Mouse (Mus musculus): ENCODE measurements at regions not wholly inside any gene's neighbourhood (a gene's known extent, or its start where the extent isn't known, plus 50 kb on each side); places are given as distances from the start of the nearest gene placed in this dataset.

DNA sequence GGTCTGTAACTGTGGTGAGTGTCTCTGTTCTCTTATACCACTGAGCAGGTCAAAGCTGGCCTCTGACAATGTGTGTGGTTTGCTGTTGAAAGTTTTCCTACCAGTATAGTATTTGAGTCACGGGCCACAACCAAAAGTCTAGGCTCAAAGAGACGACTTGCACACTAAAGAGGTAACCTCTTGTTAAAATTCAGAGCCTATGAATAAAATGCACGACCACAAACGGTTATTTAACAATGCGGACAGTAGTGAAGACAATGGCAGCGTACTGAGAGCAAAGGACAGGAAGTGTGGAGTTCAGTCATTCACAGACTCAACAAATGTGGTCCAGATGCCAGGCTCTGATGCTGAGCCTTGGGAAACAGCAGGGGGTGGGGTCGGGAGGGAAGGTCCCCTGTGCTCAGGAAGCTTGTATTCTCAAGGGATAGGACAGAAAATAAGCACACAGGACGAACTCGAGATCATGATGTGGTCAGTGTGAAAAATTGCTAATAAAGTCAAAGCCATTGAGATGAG is 160.2 kb upstream of the Spdye4c start:
- no peak overlapping the region for H3K4me3 ChIP-seq (replicated peaks in 1 of 3; ENCODE audit: low read depth in 2 of 3, low read length in 2 of 3, poor library complexity in 1 of 3)
- peak overlapping the region; percentile 89; the same call in 1 of the 2 replicates for H3K4me2 ChIP-seq (ENCODE audit: insufficient read depth, low read depth, poor library complexity, severe bottlenecking)
- dilution Hi-C loops (cut with MboI; ENCODE audit: extremely low pct_ligation_motif_present, extremely low pct_unique_long_range_greater_than_20kb, low sequenced_read_pairs) = no loop called here
- H3K27me3 ChIP-seq (replicated peaks) = no peaks in the 10 kb centered on the region
- peaks cover 0 to 7% of the 10 kb centered on the region in 2 experiments for H3K36me3 ChIP-seq (replicated peaks in 1 of 2; ENCODE audit: control insufficient read depth in 1 of 2, insufficient read depth in 1 of 2, low read length in 1 of 2)
- peaks cover 4% of the 10 kb centered on the region; the same call in 1 of the 2 replicates for H3K79me2 ChIP-seq (replicated peaks; ENCODE audit: control insufficient read depth, extremely low read depth, insufficient read depth, poor library complexity, severe bottlenecking)
- in situ Hi-C loops (cut with MboI; ENCODE audit: low pct_ligation_motif_present, low pct_unique_long_range_greater_than_20kb, low sequenced_read_pairs) = loop anchor here (10.0 kb wide), 1 partner anchor 114 kb away; no protein-coding TSS in a partner anchor
- no peak for TF ChIP-seq TCF12 (IDR thresholded peaks at IDR 0.05; ENCODE audit: low read depth, low read length)
- TF ChIP-seq ETS1 (conservative IDR thresholded peaks at IDR 0.05; ENCODE audit: low read depth, low read length) = peak; percentile 36
- peak; percentile 49; the same call in 1 of the 2 replicates for TF ChIP-seq EP300 (IDR thresholded peaks at IDR 0.05; ENCODE audit: low read length)
- 0 out of 2 replicates have a peak, but pooled peaks have one; percentile 38 for TF ChIP-seq IRF4 (IDR thresholded peaks at IDR 0.05; ENCODE audit: low read depth, low read length)
- no peak for TF ChIP-seq JUND (conservative IDR thresholded peaks at IDR 0.05; ENCODE audit: low read depth, low read length)
- TF ChIP-seq NELFE (IDR thresholded peaks at IDR 0.05; ENCODE audit: low read depth, low read length) = no peak
- peak; percentile 84 for TF ChIP-seq BHLHE40 (IDR thresholded peaks at IDR 0.05; ENCODE audit: low read depth, low read length)
- TF ChIP-seq UBTF (IDR thresholded peaks at IDR 0.05; ENCODE audit: low read depth, low read length) = no peak
- peak; percentile 41; the same call in 1 of the 2 replicates for TF ChIP-seq SIN3A (IDR thresholded peaks at IDR 0.05; ENCODE audit: low read length)
- TF ChIP-seq ZKSCAN1 (IDR thresholded peaks at IDR 0.05; ENCODE audit: borderline replicate concordance, low read depth, low read length) = no peak
- no peak overlapping the region for H3K9ac ChIP-seq (ENCODE audit: insufficient read depth, low read depth)
- peaks cover 35 to 71% of the 10 kb centered on the region in 2 experiments for H3K4me1 ChIP-seq (ENCODE audit: control insufficient read depth in 1 of 2, insufficient read depth in 2 of 2)
- H3K9me3 ChIP-seq (replicated peaks; ENCODE audit: low read length) = peaks cover 2% of the 10 kb centered on the region
- H3K27ac ChIP-seq (ENCODE audit: insufficient read depth, low read depth) = no peak overlapping the region
- DNase-seq (ENCODE audit: extremely low read depth) = no peak

DNA sequence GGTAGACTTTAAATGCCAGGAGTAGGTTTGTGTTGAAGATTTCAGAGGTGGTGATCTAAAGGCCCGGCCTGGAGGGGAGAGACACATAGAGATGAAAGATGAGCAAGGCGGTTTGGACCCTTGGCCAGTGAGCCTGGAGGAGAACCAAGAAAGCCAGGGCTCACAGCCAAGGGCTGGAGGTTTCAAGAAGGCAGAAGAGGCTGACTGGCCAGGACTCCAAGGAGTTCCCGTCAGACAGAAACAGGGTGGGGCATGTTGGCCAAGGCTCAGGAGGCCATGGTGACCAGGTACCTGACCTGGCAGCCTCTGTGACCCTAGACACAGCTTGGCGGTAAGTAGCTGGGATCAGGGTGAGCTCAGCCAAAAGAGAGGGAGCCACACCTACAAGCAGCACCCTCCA is 159.3 kb upstream of the Spdye4c start:
- in situ Hi-C loops (cut with MboI; ENCODE audit: low pct_ligation_motif_present, low pct_unique_long_range_greater_than_20kb, low sequenced_read_pairs) = loop anchor here (10.0 kb wide), 1 partner anchor 113 kb away; no protein-coding TSS in a partner anchor
- H3K9ac ChIP-seq (ENCODE audit: insufficient read depth, low read depth) = no peak overlapping the region
- peaks cover 3% of the 10 kb centered on the region; the same call in 1 of the 2 replicates for H3K79me2 ChIP-seq (replicated peaks; ENCODE audit: control insufficient read depth, extremely low read depth, insufficient read depth, poor library complexity, severe bottlenecking)
- no peaks in the 10 kb centered on the region for H3K27me3 ChIP-seq (replicated peaks)
- H3K36me3 ChIP-seq (replicated peaks in 1 of 2; ENCODE audit: control insufficient read depth in 1 of 2, insufficient read depth in 1 of 2, low read length in 1 of 2) = no peaks in the 10 kb centered on the region
- no peak for TF ChIP-seq KAT2A (IDR thresholded peaks at IDR 0.05; ENCODE audit: insufficient replicate concordance, low read length)
- TF ChIP-seq MYC (IDR thresholded peaks at IDR 0.05; ENCODE audit: low read depth, low read length) = no peak
- TF ChIP-seq E2F4 (IDR thresholded peaks at IDR 0.05; ENCODE audit: insufficient replicate concordance, low read depth, low read length) = no peak
- TF ChIP-seq MAFK (IDR thresholded peaks at IDR 0.05; ENCODE audit: insufficient replicate concordance, low read length) = no peak
- TF ChIP-seq JUND (conservative IDR thresholded peaks at IDR 0.05; ENCODE audit: low read depth, low read length) = no peak
- no peak for TF ChIP-seq ETS1 (conservative IDR thresholded peaks at IDR 0.05; ENCODE audit: low read depth, low read length)
- TF ChIP-seq RCOR1 (conservative IDR thresholded peaks at IDR 0.05; ENCODE audit: low read depth, low read length) = no peak
- TF ChIP-seq PAX5 (IDR thresholded peaks at IDR 0.05; ENCODE audit: low read length) = no peak
- TF ChIP-seq TCF12 (IDR thresholded peaks at IDR 0.05; ENCODE audit: low read depth, low read length) = no peak
- TF ChIP-seq MEF2A (IDR thresholded peaks at IDR 0.05; ENCODE audit: borderline replicate concordance, low read depth, low read length) = no peak
- TF ChIP-seq EP300 (IDR thresholded peaks at IDR 0.05; ENCODE audit: low read length) = no peak
- no peak for TF ChIP-seq ZNF384 (IDR thresholded peaks at IDR 0.05; ENCODE audit: low read depth, low read length)
- no peak for TF ChIP-seq CHD2 (IDR thresholded peaks at IDR 0.05; ENCODE audit: low read length)
- peaks cover 2% of the 10 kb centered on the region for H3K9me3 ChIP-seq (replicated peaks; ENCODE audit: low read length)
- H3K4me3 ChIP-seq (replicated peaks in 1 of 3; ENCODE audit: low read depth in 2 of 3, low read length in 2 of 3, poor library complexity in 1 of 3) = no peak overlapping the region
- DNase-seq (ENCODE audit: extremely low read depth) = no peak
- H3K4me2 ChIP-seq (ENCODE audit: insufficient read depth, low read depth, poor library complexity, severe bottlenecking) = no peak overlapping the region
- H3K27ac ChIP-seq (ENCODE audit: insufficient read depth, low read depth) = no peak overlapping the region
- peaks cover 28 to 62% of the 10 kb centered on the region in 2 experiments for H3K4me1 ChIP-seq (ENCODE audit: control insufficient read depth in 1 of 2, insufficient read depth in 2 of 2)
- dilution Hi-C loops (cut with MboI; ENCODE audit: extremely low pct_ligation_motif_present, extremely low pct_unique_long_range_greater_than_20kb, low sequenced_read_pairs) = no loop called here

Measured in CH12.LX (cell line).